10 mouse cellular contexts compared by ENCODE assay signal in genomic region chr12:79796260-79796659, GRCm38 (mm10).
DNase-seq lines count a peak whose midpoint lies in the region; ATAC-seq and TF ChIP-seq lines count a peak whose summit lies in the region.
"Had no signal": no experiment of that assay in that cellular context is flagged by ENCODE, and none has a peak within 500 bp of the region (broad histone marks: within the 10 kb centered on the region; RNA-seq: fewer than 3 reads in every experiment).

No protein-coding gene starts in this region.

- TF ChIP-seq CTCF in thymus, adult 2 months (IDR thresholded peaks at IDR 0.05; ENCODE audit: borderline replicate concordance, control insufficient read depth, extremely low read depth, insufficient read depth, low read length, poor library complexity), result no peak

- H3K4me1 ChIP-seq in embryonic facial prominence, embryonic 10.5 days, result peaks cover 33% of the 10 kb centered on the region
- H3K4me1 ChIP-seq in lung, embryonic 16.5 days (replicated peaks; ENCODE audit: control insufficient read depth, insufficient read depth, low read length), result peaks cover 4% of the 10 kb centered on the region; the same call in 1 of the 2 replicates
- peaks cover 6% of the 10 kb centered on the region for H3K4me1 ChIP-seq in thymus, adult 2 months (replicated peaks; ENCODE audit: control insufficient read depth, insufficient read depth, low read length)

- no peaks in the 10 kb centered on the region for H3K27me3 ChIP-seq in embryonic facial prominence, embryonic 10.5 days (replicated peaks; ENCODE audit: low read depth, poor library complexity, severe bottlenecking)
- H3K27me3 ChIP-seq in lung, embryonic 16.5 days (ENCODE audit: control insufficient read depth, insufficient read depth, low read depth, low read length), result no peaks in the 10 kb centered on the region
- H3K27me3 ChIP-seq in thymus, adult 2 months (ENCODE audit: control insufficient read depth, insufficient read depth, low read length), result no peaks in the 10 kb centered on the region

- peak; percentile 65 for ATAC-seq in lung, embryonic 16.5 days (ENCODE audit: low read depth)
- no peak for ATAC-seq in megakaryocyte progenitor cell, adult 5-6 weeks (replicated peaks; ENCODE audit: poor library complexity)

- 60% methylated on average over 6 of the region's 6 CpGs for WGBS in embryonic facial prominence, embryonic 10.5 days
- 57% methylated on average over 6 of the region's 6 CpGs for WGBS in lung, embryonic 16.5 days
- WGBS in thymus, adult 2 months, result 92% methylated on average over 6 of the region's 6 CpGs

- no peaks in the 10 kb centered on the region for H3K36me3 ChIP-seq in embryonic facial prominence, embryonic 10.5 days (replicated peaks)
- H3K36me3 ChIP-seq in lung, embryonic 16.5 days (ENCODE audit: control insufficient read depth, insufficient read depth, low read length), result no peaks in the 10 kb centered on the region
- H3K36me3 ChIP-seq in thymus, adult 2 months (ENCODE audit: control insufficient read depth, insufficient read depth, low read length), result no peaks in the 10 kb centered on the region

- TF ChIP-seq POLR2A in thymus, adult 2 months (IDR thresholded peaks at IDR 0.05; ENCODE audit: control insufficient read depth, extremely low read depth, insufficient read depth, low read length, poor library complexity), result no peak

- no peak overlapping the region for H3K4me3 ChIP-seq in embryonic facial prominence, embryonic 10.5 days
- H3K4me3 ChIP-seq in lung, embryonic 16.5 days (ENCODE audit: low read length), result no peak overlapping the region
- no peak overlapping the region for H3K4me3 ChIP-seq in thymus, adult 2 months (ENCODE audit: control insufficient read depth, insufficient read depth, low read length)

- H3K27ac ChIP-seq in embryonic facial prominence, embryonic 10.5 days (replicated peaks), result peak overlapping the region; percentile 74; the same call in 1 of the 2 replicates
- H3K27ac ChIP-seq in lung, embryonic 16.5 days (ENCODE audit: low read length), result peak overlapping the region; percentile 66
- no peak overlapping the region for H3K27ac ChIP-seq in thymus, adult 2 months (ENCODE audit: control insufficient read depth, insufficient read depth, low read length)

- no peak overlapping the region for H3K9ac ChIP-seq in lung, embryonic 16.5 days (ENCODE audit: low read length)

- peak; percentile 47 for DNase-seq in adrenal gland, postnatal 14 days
- DNase-seq in adrenal gland, adult 18-20 months (ENCODE audit: low spot score in 2 of 2), result no peak
- no peak for DNase-seq in embryonic facial prominence, embryonic 10.5 days (ENCODE audit: low spot score)
- peak; percentile 43 for DNase-seq in kidney, adult 18-20 months
- no peak for DNase-seq in right cerebral cortex, postnatal 25 days
- no peak for DNase-seq in thymus, adult 2 months
- DNase-seq: layer of hippocampus, adult 9-11 months; thymus, postnatal 4 days had no signal

- no peaks in the 10 kb centered on the region for H3K9me3 ChIP-seq in embryonic facial prominence, embryonic 10.5 days
- no peaks in the 10 kb centered on the region for H3K9me3 ChIP-seq in lung, embryonic 16.5 days (ENCODE audit: control insufficient read depth, low read length)

- H3K4me2 ChIP-seq in lung, embryonic 16.5 days (ENCODE audit: low read depth, low read length), result no peak overlapping the region

Comparison
In these comparisons a context has a peak if more than half of its experiments do, and no peak if none do; other contexts are left out.
1. DNase-seq: peak in adrenal gland, postnatal 14 days (single experiment) and kidney, adult 18-20 months (single experiment); none in adrenal gland, adult 18-20 months (0 of 2), embryonic facial prominence, embryonic 10.5 days (single experiment), right cerebral cortex, postnatal 25 days (single experiment) and thymus, adult 2 months (single experiment).